Mouse (Mus musculus) thymus, adult 18-20 months (tissue): ENCODE results near the gene Ints4.
"Not testable (repeated sequence)": the region's sequence is repeated elsewhere in the genome, so short reads cannot be mapped to it uniquely, and the experiment has no call there.

Experiments
- DNase-seq, 2 experiments: peaks; one replicate each; pipeline ENCODE4 v3.0.0; 2022; ENCODE audit warnings: mixed read lengths in 2 of 2

The Ints4 gene

DNA sequence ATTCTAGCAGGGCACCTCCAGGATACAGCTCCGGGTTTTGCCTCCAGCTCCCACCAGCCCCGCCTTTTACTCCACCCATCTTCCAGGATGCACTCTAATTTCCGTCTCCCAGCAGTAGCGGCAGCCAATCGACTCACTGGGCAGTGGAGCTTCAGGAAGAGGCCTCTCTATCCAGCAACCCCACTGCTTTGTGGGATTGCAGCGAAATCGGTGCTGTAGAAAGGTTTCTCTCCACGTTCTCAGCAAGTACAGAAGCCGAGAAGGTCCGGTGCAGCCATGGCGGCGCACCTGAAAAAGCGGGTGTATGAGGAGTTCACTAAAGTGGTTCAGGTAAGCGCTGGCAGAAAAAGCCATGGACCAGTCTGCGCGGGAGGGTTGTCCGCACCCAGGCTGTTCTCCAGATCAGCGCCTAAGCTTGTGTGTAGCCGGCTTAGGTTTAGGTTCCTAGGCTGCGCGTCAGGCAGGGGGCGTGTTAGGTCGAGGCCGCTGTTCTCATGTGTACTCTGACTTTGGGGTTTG lies at the start of gene Ints4:
Gene Ints4 (plus strand): TSS at position 136 of the 519 bp plus-strand sequence.
- DNase-seq, result peak; percentile 82 to 89

DNA sequence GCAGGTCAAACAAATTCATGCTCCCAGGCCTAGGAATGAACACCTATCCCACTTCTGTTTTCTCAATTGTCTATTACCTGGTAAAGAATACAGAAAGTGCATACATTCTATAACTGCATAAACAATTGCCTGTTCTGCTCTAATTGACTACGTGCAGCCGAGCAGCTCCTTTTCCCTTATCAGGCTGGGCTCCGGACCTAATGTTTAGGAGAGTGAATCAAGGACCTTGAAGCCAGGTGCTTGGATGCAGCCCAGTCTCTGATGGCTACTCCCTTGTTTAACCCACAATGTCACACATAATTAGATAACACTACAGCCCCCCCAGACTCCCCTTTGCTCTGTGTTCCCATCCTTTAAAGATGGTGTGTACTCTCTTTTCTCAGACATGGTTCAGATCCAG lies 47.2 kb upstream of the Ints4 start:
- not testable (repeated sequence) for DNase-seq

DNA sequence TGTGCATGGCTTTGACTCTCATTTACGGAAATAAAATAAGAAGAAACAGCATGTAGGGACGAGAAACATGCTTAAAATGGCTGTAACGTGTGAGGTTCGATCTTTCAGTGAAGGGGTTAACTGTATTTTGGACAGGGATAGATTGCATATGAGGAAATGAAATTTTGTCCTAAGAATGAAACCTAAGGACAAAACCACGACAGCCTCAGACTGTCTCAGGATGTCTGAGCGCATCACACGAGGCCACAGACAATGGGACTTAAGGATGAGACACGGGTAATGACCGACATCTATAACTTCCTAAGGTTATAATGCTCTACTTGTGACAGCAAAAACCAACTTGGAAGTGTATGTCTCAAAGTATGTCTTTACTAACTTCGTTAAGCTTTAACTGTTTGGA lies 46.2 kb upstream of the Ints4 start:
- no peak for DNase-seq

DNA sequence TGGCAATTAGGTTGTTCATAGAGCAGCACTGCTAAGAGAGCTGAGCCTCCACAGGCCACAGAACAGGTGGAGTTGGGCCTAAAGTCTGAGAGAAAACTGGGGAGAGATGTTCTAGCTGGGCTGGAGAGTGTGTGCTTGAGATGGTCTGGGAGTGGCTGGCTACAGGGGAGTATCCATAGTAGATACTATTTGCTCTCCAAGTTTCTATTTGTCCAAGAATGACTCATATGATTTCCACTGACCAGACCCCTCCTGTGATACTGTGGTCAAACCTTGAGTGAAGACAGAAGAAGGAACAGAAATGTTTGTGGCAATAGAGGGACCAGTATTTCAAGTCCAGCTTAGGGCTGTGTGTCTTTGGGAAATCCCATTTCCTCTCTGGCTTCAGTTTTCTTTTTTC lies 41.8 kb upstream of the Ints4 start:
- DNase-seq, result no peak

DNA sequence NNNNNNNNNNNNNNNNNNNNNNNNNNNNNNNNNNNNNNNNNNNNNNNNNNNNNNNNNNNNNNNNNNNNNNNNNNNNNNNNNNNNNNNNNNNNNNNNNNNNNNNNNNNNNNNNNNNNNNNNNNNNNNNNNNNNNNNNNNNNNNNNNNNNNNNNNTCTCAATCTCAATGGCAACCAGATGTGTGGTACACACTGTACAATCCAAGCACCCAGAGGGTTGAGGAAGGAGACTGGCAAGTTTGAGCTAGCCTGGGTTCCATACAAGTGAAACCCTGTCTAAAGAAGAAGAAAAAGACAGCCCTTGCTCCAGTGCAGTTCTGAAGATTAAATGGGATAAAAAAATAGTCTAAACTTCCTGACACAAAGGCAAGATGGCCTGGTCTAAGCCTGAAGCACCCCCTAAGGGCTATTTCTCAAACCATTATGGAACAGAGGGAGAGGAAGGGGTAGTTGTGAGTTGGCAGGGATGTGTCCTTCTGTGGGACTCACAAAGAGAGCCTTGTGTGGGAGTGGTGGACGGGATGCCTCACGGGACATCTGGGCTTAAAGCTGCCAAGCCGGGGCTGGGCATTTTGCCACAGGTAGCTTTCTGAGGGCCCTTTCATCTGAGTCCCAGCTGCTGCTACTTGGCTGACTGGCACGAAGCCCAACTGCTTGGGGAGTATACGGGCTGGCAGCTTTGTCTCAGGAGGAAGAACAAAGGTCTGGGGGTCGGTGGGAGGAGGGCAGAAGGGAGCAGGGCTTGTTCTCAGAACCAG lies 34.4 kb upstream of the Ints4 start:
- DNase-seq, result peak; percentile 26 to 39

DNA sequence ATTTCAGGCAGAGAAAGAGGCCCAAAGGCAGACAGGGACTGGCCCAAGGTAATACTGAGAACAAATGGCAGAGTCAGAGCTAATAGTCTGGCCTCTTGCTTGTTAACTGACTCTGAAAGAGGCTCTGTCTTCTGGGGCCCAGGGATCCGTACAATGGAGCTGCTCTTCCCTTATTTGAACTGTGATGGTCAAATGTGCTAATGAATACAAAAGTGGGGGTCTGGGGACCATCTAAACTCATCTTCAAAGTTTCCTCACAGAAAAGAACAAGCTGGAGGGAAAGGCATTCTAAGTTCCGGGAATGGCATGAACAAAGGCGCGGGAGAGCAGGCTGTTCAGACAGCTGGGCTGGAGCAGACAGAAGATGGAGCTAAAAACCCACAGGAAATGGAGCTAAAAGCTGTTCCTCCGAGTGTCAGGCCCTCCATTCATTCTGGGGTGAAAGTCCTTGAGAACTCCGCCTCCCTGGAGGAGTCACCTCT lies 33.7 kb upstream of the Ints4 start:
- no peak for DNase-seq

DNA sequence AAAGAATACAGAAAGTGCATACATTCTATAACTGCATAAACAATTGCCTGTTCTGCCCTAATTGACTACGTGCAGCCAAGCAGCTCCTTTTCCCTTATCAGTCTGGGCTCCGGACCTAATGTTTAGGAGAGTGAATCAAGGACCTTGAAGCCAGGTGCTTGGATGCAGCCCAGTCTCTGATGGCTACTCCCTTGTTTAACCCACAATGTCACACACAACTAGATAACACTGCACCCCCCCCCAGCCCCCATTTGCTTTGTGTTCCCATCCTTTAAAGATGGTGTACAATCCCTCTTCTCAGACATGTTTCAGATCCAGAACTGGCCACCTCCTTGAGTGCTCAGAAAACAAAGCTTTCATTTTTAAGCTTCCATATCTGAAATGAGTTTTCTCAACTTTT lies 29.7 kb upstream of the Ints4 start, which contains the start of gene Kctd14:
Gene Kctd14 (plus strand): TSS at position 301 of the 400 bp plus-strand sequence.
- DNase-seq, result not testable (repeated sequence)

DNA sequence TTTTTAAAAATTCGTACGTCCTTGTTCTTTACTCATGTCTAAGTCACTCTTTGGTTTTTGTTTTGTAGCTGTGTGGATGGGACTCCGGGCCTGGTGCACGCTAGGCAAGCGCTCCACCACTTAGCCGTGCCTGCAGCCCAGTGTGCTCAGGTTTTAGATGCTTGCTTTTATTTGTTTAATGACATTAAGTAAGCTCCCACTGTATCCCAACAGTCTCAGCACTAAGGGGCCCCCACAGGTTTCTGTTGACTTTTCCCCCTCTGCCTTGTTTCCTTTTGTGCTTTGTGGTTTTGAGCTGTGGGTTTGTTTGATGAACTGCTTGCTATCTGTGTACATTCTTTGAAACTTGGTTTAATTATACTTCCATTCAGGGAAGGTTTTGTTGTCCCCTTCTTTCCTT lies 28.6 kb upstream of the Ints4 start:
- no peak for DNase-seq

DNA sequence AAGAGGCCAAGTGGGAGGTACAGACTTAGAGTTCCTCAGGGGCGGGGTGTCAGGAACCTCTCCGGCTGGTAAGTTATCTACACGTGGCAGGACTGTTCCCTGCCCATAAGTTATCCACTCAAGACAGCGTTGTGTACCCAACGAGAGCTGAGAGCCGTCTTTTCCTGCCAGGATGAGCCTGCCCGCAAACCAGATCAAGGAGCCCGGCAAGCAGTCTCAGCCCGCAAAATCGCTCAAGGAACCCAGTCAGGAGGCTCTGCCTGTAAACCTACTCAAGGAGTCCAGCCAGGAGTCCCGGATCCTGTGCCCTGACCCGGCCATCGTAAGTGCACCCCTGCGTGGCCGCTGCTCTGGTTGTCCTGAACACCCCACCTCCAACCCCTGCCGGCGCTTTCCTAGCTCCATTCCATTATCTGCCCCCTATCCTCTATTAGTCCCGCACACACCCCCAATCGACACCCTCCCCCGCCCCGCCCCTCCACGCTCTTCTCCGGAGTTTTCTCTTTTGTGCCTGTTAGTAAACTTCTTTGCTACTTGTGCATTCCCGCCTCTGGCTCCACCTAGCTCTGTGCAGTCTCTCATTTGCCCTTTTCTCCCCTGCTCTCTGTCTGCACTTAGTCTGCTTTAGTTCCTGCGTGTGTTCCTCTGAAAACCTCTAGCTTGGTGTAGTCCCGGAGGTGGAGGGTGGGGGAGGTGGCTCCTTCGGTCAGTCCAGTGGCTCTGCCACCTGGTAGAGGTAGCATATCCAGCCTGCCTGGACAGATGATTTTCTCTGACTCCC lies 27.4 kb upstream of the Ints4 start:
- no peak for DNase-seq

DNA sequence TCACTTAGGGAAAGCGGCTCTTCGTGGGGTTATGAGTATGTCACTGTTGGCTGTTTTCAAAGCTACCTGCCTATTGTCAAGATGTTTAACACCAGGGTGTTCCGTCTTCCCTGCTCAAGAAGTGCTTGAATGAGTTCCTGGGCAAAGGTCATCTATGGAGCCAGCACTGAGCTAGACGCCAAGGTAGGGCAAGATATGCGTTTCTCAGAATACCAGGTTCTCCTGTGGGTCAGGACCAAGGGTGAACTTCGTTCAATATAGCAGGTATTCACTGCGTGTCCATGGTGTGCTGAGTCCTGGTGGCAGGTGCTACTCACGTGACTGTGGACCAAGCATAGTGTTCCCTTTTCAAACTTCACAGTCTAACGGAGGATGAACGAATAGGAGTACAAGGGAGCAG lies 26.0 kb upstream of the Ints4 start:
- DNase-seq, result no peak

DNA sequence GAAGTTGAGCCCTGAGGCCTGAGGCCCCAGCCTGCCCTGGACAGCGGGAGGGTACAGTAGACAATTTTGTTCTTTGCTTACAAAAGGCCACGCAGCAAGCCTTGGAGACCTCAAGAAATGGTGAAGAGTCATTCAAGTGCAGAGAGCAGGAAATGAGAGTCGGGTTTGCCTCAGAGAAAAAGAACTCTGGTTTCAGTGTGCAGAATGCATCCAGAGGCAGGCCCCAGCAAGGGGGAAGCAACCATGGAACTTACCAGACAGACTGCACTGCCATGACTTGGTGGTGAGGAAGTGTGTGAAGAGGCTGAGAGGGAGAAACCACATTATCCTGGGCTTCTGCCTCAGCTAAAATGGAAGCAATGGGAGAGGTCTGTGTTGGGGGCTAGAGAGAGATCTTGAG lies 25.2 kb upstream of the Ints4 start:
- DNase-seq, result no peak

DNA sequence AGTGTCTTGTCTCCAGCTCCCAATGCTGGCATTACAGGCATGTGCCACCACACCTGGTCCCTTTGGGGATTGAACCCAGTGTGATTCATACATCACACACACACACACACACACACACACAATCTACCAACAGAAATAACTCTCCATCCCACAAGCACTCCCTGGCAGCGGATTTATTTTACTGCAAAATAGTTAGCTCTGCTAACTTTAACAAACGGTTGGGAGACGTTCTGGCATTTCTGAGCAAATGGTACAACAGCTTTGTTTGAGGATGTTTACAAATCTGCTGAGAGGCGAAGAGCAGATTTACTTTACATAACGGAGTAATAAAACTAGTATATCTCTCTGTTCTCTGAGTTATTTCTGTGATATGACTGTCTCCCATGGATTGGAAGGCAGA lies 7.8 kb upstream of the Ints4 start:
- DNase-seq, result no peak

DNA sequence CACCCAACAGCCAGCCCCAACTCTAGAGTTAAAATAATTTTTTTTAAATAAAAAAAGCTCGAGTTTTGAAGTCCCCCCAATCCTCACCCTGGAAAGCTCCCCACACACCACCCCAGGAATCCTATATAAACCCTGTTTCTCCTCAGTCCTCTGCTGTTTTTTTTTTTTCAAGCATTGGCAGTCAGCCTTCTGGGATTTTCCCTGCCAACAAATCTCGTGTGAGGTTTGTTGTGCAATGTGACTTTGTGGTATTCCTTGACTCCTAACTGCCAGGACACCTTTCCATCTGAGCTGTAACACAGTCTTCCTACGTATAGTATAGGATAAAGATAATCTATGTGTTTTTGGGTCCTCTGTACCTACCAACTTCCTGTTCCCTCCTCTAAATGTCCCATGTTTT lies 1.4 kb upstream of the Ints4 start:
- no peak for DNase-seq

DNA sequence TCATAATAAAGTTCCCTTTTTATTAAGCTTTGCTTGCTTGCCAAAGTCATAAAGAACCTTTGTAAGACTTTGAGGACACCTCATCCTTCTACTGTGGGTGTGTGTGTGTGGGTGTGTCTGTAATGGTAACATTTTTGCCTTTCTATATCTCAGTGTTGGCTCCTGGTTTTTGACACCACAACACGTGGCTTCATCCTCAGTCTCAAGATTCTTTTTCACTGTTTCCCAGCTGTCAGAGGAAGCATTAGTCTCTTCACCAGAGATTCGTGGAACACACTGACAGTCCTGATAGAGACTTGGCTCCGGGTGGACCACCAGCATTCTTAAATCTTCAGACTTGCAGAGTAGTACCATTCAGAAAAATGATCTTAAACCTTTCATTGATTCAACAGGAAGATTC lies 466 bp upstream of the Ints4 start:
- DNase-seq, result no peak

DNA sequence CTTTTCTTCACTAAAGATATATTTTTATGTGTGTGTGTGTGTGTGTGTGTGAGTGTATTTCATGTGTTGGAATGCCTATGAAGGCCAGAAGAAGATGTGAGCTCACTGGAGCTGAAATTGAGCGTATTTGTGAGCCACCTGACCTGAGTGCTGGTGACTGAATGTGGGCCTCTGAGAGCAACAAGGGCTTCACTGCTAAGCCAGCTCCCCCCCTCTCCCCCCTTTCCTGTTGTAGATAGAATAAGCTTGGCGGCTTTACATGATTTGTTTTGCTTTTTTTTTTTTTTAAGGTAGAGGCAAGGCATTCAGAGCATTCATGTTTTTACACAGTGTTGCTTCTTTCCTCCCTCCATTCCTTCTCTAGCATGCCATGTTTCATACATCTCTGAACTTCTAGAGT lies 2.6 kb downstream of the Ints4 start:
- no peak for DNase-seq

DNA sequence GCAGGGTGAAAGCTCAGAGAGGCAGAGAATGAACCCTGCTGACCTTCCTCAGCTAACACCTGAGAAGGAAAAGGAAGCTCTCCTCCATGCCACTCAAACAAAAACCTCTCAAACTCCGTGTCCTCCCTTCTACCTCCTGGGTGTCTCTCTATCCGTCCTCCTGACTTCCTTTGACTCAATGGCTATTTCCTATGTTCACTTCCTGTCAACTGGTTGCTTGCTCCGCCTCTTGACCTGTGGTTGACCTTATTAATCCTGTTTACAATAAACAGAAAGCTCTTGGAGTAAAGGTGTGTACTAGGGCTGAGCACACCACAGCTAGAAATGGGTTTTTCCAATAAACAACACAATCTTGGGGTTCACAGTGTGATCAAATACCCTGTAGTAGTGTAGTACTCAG lies 10.4 kb downstream of the Ints4 start:
- DNase-seq, result no peak

DNA sequence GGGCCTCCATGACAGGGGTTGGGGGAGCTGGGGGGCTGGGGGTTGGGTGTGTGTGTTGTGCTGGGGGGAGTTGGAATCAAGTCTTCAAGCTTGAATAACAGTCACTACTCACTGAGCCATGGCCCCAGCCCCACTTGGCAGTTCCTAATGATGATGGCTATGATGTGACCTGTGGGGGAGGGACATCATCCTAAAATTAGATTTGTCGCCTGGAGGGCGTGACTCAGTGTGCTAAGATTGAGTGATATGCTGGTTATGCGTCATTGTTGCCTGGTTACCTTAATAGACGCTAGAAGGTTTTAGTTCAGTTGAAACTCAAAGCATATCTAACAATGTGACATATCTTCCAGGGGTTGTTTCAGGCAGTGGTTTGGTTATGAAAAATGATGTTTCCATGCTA lies 11.7 kb downstream of the Ints4 start:
- DNase-seq, result no peak

DNA sequence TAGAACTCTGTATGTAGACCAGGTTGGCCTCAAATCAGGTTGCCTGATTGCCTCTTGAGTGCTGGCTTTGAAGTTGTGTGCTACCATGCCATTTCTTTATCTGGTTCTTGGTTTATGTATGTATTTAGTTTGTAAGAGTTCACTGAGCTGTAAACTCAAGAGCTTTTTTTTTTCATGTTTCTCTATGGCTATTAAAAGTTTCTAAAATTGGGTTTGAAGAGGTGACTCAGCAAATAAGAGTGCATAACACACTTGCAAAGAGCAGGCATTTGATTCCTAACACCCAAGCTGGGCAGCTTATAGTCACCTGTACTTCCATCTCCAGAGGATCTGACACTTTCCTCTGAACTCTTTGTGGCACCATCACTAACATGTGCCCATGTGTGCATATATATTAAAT lies 14.3 kb downstream of the Ints4 start:
- DNase-seq, result no peak

DNA sequence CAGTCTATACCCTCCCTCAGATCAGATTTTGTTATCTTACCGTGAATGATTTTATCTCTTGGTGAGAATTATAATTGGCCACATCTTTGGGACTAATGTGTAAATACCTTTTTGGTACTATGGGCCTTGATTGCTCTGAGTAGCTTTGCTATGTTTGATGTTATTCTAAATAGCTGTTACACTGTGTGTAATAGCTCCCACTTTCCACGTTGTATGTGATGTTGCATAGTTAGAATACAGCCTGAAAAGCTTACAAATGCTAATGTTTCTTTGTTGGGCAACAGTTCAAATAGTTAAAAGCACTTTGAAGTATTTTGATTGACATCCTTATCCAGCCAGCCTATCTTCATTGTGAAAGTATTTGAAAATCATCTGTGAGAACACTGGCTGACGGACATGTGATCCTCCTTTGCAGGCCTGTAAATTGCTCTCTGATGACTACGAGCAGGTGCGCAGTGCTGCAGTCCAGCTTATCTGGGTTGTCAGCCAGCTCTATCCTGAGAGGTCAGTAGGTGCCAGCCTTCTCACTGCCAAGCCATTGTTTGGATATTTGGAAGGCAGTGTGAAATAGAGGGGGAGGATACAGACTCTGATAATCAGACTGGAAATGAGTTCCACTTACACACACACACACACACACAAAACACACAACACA lies 19.9 kb downstream of the Ints4 start:
- no peak for DNase-seq

DNA sequence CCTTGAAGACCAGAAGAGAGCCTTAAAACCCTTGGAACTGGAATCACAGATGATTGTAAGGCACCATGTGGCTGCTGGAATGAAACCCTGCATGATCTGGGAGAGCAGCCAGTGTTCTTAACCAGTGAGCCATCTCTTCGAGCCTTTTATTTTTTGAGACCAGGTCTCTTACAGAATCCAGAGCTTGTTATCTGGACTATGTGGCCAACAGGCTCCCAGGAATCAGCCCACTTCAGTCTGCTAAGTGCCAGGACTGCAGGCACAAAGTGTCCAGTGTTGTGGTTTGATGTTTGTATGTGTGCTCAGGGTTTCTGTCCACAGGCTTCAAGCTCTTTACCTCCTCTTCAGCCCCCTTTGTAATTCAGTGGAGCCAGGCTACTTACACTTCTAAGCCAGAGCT lies 34.0 kb downstream of the Ints4 start:
- no peak for DNase-seq

DNA sequence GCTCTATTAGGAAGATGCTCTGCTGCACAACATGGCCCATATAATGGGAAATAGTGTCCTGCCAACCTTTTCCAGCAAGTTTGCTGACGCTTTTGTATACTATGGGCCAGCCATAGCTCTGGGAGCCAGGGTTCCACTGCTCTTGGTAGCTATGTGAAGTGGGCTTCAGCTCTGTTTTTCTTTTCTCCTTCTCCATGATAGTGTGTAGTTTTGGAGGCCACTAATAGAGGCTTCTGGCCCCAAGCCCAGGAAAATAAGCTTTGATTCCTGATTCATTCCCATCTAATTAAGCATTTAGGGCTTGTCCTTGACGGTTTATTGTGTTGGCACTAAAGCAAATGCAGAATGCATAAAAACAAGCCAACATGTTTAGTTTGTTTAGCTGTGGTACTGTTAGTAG lies 39.2 kb downstream of the Ints4 start:
- DNase-seq, result no peak

DNA sequence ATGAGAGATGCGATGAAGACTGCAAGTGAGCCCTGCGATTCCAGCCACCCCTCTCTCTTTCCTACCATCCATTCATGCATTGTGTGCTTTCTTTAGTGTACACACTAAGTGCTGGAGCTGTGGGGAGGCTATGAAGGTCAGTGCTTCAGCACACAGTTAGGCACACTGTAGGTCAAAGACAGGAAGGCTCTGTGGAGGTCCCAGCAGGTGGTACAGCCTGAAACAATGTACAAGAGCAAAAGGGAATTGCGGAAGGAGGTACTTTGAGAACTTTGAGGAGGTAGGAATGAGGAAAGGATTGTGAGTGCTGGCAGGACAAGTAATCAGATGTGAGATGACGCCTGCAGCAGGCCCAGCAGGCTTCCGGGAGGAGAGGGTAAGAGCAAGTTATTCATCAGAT lies 54.8 kb downstream of the Ints4 start:
- DNase-seq, result no peak

DNA sequence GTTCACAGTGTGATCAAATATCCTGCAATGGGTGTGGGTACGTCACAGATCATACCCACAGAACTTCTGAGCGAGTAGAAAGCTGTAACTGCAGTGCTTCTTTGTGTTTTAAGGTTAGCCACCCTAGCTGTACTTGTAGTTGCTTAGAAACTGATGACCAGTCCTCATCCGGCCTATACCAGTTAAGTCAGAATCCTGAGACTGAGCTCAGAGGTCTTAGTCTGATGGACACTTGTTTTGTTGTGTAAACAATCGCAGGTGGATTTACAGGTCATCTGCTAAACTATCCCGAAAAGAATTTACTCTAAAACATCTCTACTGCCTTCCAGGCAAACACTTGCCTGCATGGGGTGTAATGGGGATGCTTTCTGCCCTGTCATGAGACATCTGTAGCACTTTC lies 55.8 kb downstream of the Ints4 start:
- DNase-seq, result no peak

DNA sequence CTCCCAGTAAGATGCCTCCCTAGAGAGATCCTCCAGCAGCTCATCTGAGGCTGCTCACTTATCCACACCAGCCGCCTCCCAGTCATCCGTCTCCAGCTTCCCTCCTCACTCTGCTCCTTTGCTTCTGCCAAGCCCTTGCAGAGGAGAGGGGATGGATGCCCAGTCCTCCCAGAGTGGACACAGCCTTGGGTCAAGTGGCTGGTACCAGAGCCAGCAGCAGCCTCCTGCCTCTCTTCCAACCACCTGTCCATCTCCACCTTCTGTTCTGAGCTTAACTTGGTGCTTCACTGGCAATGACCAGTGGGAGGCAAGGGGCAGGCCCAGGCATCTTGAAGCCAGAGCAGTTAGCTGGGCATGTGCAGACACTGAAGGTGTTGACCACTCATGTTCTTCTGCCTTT lies 65.7 kb downstream of the Ints4 start:
- DNase-seq, result no peak
